ENCODE assay signal across 24 mouse cellular contexts in the genomic region with DNA sequence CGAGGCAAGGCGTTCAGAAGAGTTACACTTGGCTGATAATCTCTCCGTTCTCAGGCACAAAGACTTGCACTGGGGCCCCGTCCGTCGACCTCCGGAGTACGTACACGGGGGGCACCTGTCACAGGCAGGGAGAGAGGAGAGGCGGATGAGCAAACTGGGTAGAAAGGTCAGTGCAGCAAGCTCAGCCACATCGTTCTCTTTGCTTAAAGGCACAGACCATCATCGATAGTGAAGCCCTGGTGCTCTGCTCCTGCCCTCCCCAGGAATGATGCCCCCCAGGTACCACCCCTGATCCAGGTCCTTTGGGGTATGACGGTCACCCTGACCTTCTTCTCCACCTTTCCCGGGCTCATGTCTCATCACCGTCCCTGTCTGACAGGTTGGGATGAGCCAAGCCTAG. TPM values are rescaled to one million over a fixed set of nuclear protein-coding genes. Genes with fewer than 3 reads are reported as not detected.
A peak's percentile ranks its signal among the peaks of the same experiment; 100 is the strongest.
DNase-seq lines count a peak whose midpoint lies in the region; ATAC-seq and TF ChIP-seq lines count a peak whose summit lies in the region.
"Had no signal": no experiment of that assay in that cellular context is flagged by ENCODE, and none has a peak within 500 bp of the region (broad histone marks: within the 10 kb centered on the region; RNA-seq: fewer than 3 reads in every experiment).

No protein-coding gene starts in this region.

- TF ChIP-seq EP300 in lung, postnatal 0 days (IDR thresholded peaks at IDR 0.05): no peak

- TF ChIP-seq CTCF in lung, postnatal 0 days (IDR thresholded peaks at IDR 0.05): no peak
- no peak for TF ChIP-seq CTCF in testis, adult 2 months (IDR thresholded peaks at IDR 0.05; ENCODE audit: control insufficient read depth, insufficient read depth, insufficient replicate concordance, low read depth, low read length)

- no peaks in the 10 kb centered on the region for H3K27me3 ChIP-seq in lung, postnatal 0 days (replicated peaks; ENCODE audit: insufficient read depth, low read length)
- H3K27me3 ChIP-seq in midbrain, embryonic 11.5 days (ENCODE audit: control insufficient read depth, insufficient read depth, low read length): no peaks in the 10 kb centered on the region
- no peaks in the 10 kb centered on the region for H3K27me3 ChIP-seq in midbrain, embryonic 15.5 days (replicated peaks)
- H3K27me3 ChIP-seq in testis, adult 2 months (ENCODE audit: control insufficient read depth, insufficient read depth, low read length): no peaks in the 10 kb centered on the region
- H3K27me3 ChIP-seq: embryonic facial prominence, embryonic 13.5 days; embryonic facial prominence, embryonic 15.5 days; forebrain, embryonic 12.5 days had no signal

- H3K9ac ChIP-seq in lung, postnatal 0 days (replicated peaks; ENCODE audit: low read depth): no peak overlapping the region
- no peak overlapping the region for H3K9ac ChIP-seq in midbrain, embryonic 11.5 days (ENCODE audit: low read length)
- H3K9ac ChIP-seq in midbrain, embryonic 15.5 days: no peak overlapping the region
- H3K9ac ChIP-seq: embryonic facial prominence, embryonic 13.5 days; embryonic facial prominence, embryonic 15.5 days; forebrain, embryonic 12.5 days had no signal

- no peak for TF ChIP-seq POLR2A in testis, adult 2 months (IDR thresholded peaks at IDR 0.05; ENCODE audit: control insufficient read depth, low read depth, low read length)

- peak; percentile 15 for DNase-seq in lung, postnatal 0 days (ENCODE audit: low spot score)
- no peak for DNase-seq in lung, postnatal 25 days (ENCODE audit: low spot score)
- DNase-seq in midbrain, embryonic 11.5 days (ENCODE audit: low spot score, missing footprints): peak; percentile 60
- no peak for DNase-seq in testis, postnatal 10 days (ENCODE audit: low spot score)
- DNase-seq: adrenal gland, adult 2 months; adrenal gland, postnatal 10 days; adrenal gland, postnatal 25 days; cerebellum, adult 11 months; cerebellum, adult 18-20 months; cerebellum, adult 8-10 months; cerebellum, adult 9-11 months; cerebellum, postnatal 14 days; cerebellum, postnatal 36 days; embryo, embryonic 11 days had no signal

- no peaks in the 10 kb centered on the region for H3K9me3 ChIP-seq in lung, postnatal 0 days (ENCODE audit: low read length)
- no peaks in the 10 kb centered on the region for H3K9me3 ChIP-seq in midbrain, embryonic 11.5 days (ENCODE audit: control insufficient read depth, low read length)
- H3K9me3 ChIP-seq in midbrain, embryonic 15.5 days: no peaks in the 10 kb centered on the region
- H3K9me3 ChIP-seq: embryonic facial prominence, embryonic 13.5 days; embryonic facial prominence, embryonic 15.5 days; forebrain, embryonic 10.5 days; forebrain, embryonic 12.5 days had no signal

- H3K4me1 ChIP-seq in lung, postnatal 0 days (ENCODE audit: insufficient read depth, low read depth, low read length): no peaks in the 10 kb centered on the region
- H3K4me1 ChIP-seq in midbrain, embryonic 11.5 days (ENCODE audit: control insufficient read depth, insufficient read depth, low read length): no peaks in the 10 kb centered on the region
- H3K4me1 ChIP-seq in midbrain, embryonic 15.5 days: no peaks in the 10 kb centered on the region
- H3K4me1 ChIP-seq in testis, adult 2 months (ENCODE audit: control insufficient read depth, insufficient read depth, low read length): no peaks in the 10 kb centered on the region
- H3K4me1 ChIP-seq: embryonic facial prominence, embryonic 13.5 days; forebrain, embryonic 10.5 days; forebrain, embryonic 12.5 days had no signal

- H3K27ac ChIP-seq in lung, postnatal 0 days (ENCODE audit: low read length): no peak overlapping the region
- H3K27ac ChIP-seq in midbrain, embryonic 11.5 days (ENCODE audit: low read depth, low read length): no peak overlapping the region
- H3K27ac ChIP-seq in midbrain, embryonic 15.5 days: no peak overlapping the region
- no peak overlapping the region for H3K27ac ChIP-seq in testis, adult 2 months (ENCODE audit: control insufficient read depth, insufficient read depth, low read depth, low read length)
- H3K27ac ChIP-seq: embryonic facial prominence, embryonic 13.5 days; embryonic facial prominence, embryonic 15.5 days; forebrain, embryonic 10.5 days; forebrain, embryonic 12.5 days had no signal

- H3K4me2 ChIP-seq in lung, postnatal 0 days (replicated peaks; ENCODE audit: low read depth, low read length): no peak overlapping the region
- no peak overlapping the region for H3K4me2 ChIP-seq in midbrain, embryonic 11.5 days
- H3K4me2 ChIP-seq in midbrain, embryonic 15.5 days: no peak overlapping the region
- H3K4me2 ChIP-seq: embryonic facial prominence, embryonic 13.5 days; embryonic facial prominence, embryonic 15.5 days; forebrain, embryonic 12.5 days had no signal

- 78% methylated on average over 15 of the region's 15 CpGs for WGBS in lung, postnatal 0 days
- WGBS in midbrain, embryonic 11.5 days: 68% methylated on average over 15 of the region's 15 CpGs
- 82% methylated on average over 15 of the region's 15 CpGs for WGBS in midbrain, embryonic 15.5 days

- no peak overlapping the region for H3K4me3 ChIP-seq in lung, postnatal 0 days (ENCODE audit: low read depth, low read length)
- no peak overlapping the region for H3K4me3 ChIP-seq in midbrain, embryonic 11.5 days (ENCODE audit: low read depth, low read length)
- no peak overlapping the region for H3K4me3 ChIP-seq in midbrain, embryonic 15.5 days
- H3K4me3 ChIP-seq in testis, adult 2 months (ENCODE audit: control insufficient read depth, low read depth, low read length): peak overlapping the region; percentile 78
- H3K4me3 ChIP-seq: embryonic facial prominence, embryonic 13.5 days; embryonic facial prominence, embryonic 15.5 days; erythroblast, embryonic 14.5 days; forebrain, embryonic 10.5 days; forebrain, embryonic 12.5 days had no signal

- no peaks in the 10 kb centered on the region for H3K36me3 ChIP-seq in lung, postnatal 0 days (ENCODE audit: insufficient read depth, low read length)
- H3K36me3 ChIP-seq in midbrain, embryonic 11.5 days (ENCODE audit: control insufficient read depth, insufficient read depth, low read length): peaks cover 19% of the 10 kb centered on the region
- H3K36me3 ChIP-seq in midbrain, embryonic 15.5 days (replicated peaks): no peaks in the 10 kb centered on the region
- no peaks in the 10 kb centered on the region for H3K36me3 ChIP-seq in testis, adult 2 months (ENCODE audit: control insufficient read depth, insufficient read depth, low read length)

- ATAC-seq in lung, postnatal 0 days: no peak
- ATAC-seq in midbrain, embryonic 11.5 days (ENCODE audit: low FRiP score): no peak
- ATAC-seq in midbrain, embryonic 15.5 days (replicated peaks): no peak
- ATAC-seq: forebrain, embryonic 14.5 days had no signal

RNA-seq across cellular contexts. Expression of gene Mroh3, which starts 1.7 kb away (rescaled TPM):
- polyA plus RNA-seq in lung, postnatal 0 days (2015; fragmentation: Nextera tagmentation; extraction: Ambion mirVana): 0.18 TPM in 1 of 2 replicates, not detected in the other
- polyA plus RNA-seq in midbrain, embryonic 11.5 days (2014; fragmentation: Nextera tagmentation; extraction: Ambion mirVana): 0.73 and 0.75 TPM in 2 replicates
- polyA plus RNA-seq in midbrain, embryonic 15.5 days (2015; fragmentation: Nextera tagmentation; extraction: Ambion mirVana): not detected in 2 replicates
- 11.9 and 13.3 TPM in 2 replicates for polyA plus RNA-seq in testis, adult 2 months (2012; rRNA removed)
- polyA plus RNA-seq: adrenal gland, adult 2 months; C2C12; embryonic facial prominence, embryonic 11.5 days; embryonic facial prominence, embryonic 15.5 days; erythroblast, embryonic 14.5 days; forebrain, embryonic 14.5 days had no signal

RNA-seq across cellular contexts. Expression of gene Inava, which starts 19.8 kb away (rescaled TPM):
- polyA plus RNA-seq in lung, postnatal 0 days (2015; fragmentation: Nextera tagmentation; extraction: Ambion mirVana): 8.6 and 10.6 TPM in 2 replicates
- polyA plus RNA-seq in midbrain, embryonic 11.5 days (2014; fragmentation: Nextera tagmentation; extraction: Ambion mirVana): 10.8 and 12.7 TPM in 2 replicates
- polyA plus RNA-seq in midbrain, embryonic 15.5 days (2015; fragmentation: Nextera tagmentation; extraction: Ambion mirVana): 2.2 and 2.3 TPM in 2 replicates
- 23.3 and 28.7 TPM in 2 replicates for polyA plus RNA-seq in testis, adult 2 months (2012; rRNA removed)
- polyA plus RNA-seq: erythroblast, embryonic 14.5 days had no signal

RNA-seq across cellular contexts. Expression of gene Gpr25, which starts 46.4 kb away (rescaled TPM):
- not detected in 2 replicates for polyA plus RNA-seq in lung, postnatal 0 days (2015; fragmentation: Nextera tagmentation; extraction: Ambion mirVana)
- polyA plus RNA-seq in midbrain, embryonic 11.5 days (2014; fragmentation: Nextera tagmentation; extraction: Ambion mirVana): not detected in 2 replicates
- 0.49 and 0.62 TPM in 2 replicates for polyA plus RNA-seq in midbrain, embryonic 15.5 days (2015; fragmentation: Nextera tagmentation; extraction: Ambion mirVana)
- polyA plus RNA-seq in testis, adult 2 months (2012; rRNA removed): 0.57 and 0.58 TPM in 2 replicates
- polyA plus RNA-seq: adrenal gland, adult 2 months; C2C12; embryonic facial prominence, embryonic 11.5 days; embryonic facial prominence, embryonic 15.5 days; erythroblast, embryonic 14.5 days; forebrain, embryonic 10.5 days; forebrain, embryonic 12.5 days had no signal

Comparison
In these comparisons a context has a peak if more than half of its experiments do, and no peak if none do; other contexts are left out.
1. DNase-seq: peak in lung, postnatal 0 days (single experiment) and midbrain, embryonic 11.5 days (single experiment); none in lung, postnatal 25 days (single experiment) and testis, postnatal 10 days (single experiment).